Mouse (Mus musculus): ENCODE measurements at regions not wholly inside any gene's neighbourhood (a gene's known extent, or its start where the extent isn't known, plus 50 kb on each side); places are given as distances from the start of the nearest gene placed in this dataset.
A peak's percentile ranks its signal among the peaks of the same experiment; 100 is the strongest.

DNA sequence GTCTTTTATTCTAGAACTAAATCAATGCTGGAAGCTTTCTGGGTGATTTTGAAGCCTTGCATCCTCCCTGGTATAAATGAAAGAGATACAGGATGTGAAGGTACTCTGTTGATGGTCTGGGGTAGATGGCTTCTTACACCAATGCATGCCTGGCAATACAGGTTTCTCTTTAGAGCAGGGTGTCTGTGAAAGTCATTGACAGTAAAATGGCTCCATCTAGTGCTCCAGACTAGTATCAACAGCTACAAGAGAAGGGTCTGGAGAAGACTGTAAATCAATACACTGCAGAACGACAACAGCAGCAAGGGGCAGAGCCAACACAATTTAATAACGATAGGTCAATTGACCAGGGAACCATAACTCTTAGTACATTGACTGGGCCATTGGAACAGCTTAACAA is 98.3 kb downstream of the Sptssa start:
- TF ChIP-seq CTCF (IDR thresholded peaks at IDR 0.05; ENCODE audit: insufficient read depth, low read length): peak; percentile 20; the same call in 1 of the 2 replicates
- TF ChIP-seq POLR2A (IDR thresholded peaks at IDR 0.05; ENCODE audit: borderline replicate concordance, extremely low read depth, low read depth, low read length): no peak

All from lung, adult 2 months (tissue).